ENCODE assay signal across 15 mouse cellular contexts in genomic region chr2:127511426-127511825, GRCm38 (mm10). TPM values are rescaled to one million over a fixed set of nuclear protein-coding genes. Genes with fewer than 3 reads are reported as not detected.
DNase-seq lines count a peak whose midpoint lies in the region; ATAC-seq and TF ChIP-seq lines count a peak whose summit lies in the region.
"Had no signal": no experiment of that assay in that cellular context is flagged by ENCODE, and none has a peak within 500 bp of the region (broad histone marks: within the 10 kb centered on the region; RNA-seq: fewer than 3 reads in every experiment).

No protein-coding gene starts in this region.

- no peak for TF ChIP-seq EP300 in liver, postnatal 0 days (IDR thresholded peaks at IDR 0.05; ENCODE audit: low read depth)

- 17% methylated on average over 4 of the region's 4 CpGs for WGBS in kidney, postnatal 0 days
- WGBS in forebrain, embryonic 14.5 days: 55% methylated on average over 4 of the region's 4 CpGs
- WGBS in midbrain, embryonic 15.5 days: 34% methylated on average over 4 of the region's 4 CpGs
- 59% methylated on average over 4 of the region's 4 CpGs for WGBS in liver, postnatal 0 days (ENCODE audit: insufficient replicate concordance)

- TF ChIP-seq CTCF in kidney, postnatal 0 days (IDR thresholded peaks at IDR 0.05; ENCODE audit: low read depth): no peak
- TF ChIP-seq CTCF in liver, postnatal 0 days (IDR thresholded peaks at IDR 0.05; ENCODE audit: low read depth): no peak

- DNase-seq in cerebellum, postnatal 14 days: peak; percentile 47 to 50
- no peak for DNase-seq in cerebellum, adult 9-11 months
- DNase-seq in kidney, postnatal 0 days (ENCODE audit: low spot score): peak; percentile 11
- no peak for DNase-seq in kidney, postnatal 4 days
- DNase-seq in forebrain, embryonic 14.5 days (ENCODE audit: low spot score): peak; percentile 36
- no peak for DNase-seq in left cerebral cortex, adult 8-10 months (ENCODE audit: low spot score in 2 of 2)
- no peak for DNase-seq in liver, postnatal 0 days
- DNase-seq: B cell, adult 2 months; kidney, adult 11 months; thymus, postnatal 14 days had no signal

- H3K4me2 ChIP-seq in kidney, postnatal 0 days (ENCODE audit: low read length): no peak overlapping the region
- no peak overlapping the region for H3K4me2 ChIP-seq in forebrain, embryonic 14.5 days (ENCODE audit: low read length)
- no peak overlapping the region for H3K4me2 ChIP-seq in midbrain, embryonic 15.5 days
- H3K4me2 ChIP-seq in liver, postnatal 0 days (ENCODE audit: low read depth, low read length): no peak overlapping the region
- H3K4me2 ChIP-seq: neural tube, embryonic 12.5 days; stomach, embryonic 15.5 days had no signal

- H3K27me3 ChIP-seq in kidney, postnatal 0 days (ENCODE audit: insufficient read depth, low read length): no peaks in the 10 kb centered on the region
- no peaks in the 10 kb centered on the region for H3K27me3 ChIP-seq in forebrain, embryonic 14.5 days (replicated peaks; ENCODE audit: control insufficient read depth, insufficient read depth, low read length)
- H3K27me3 ChIP-seq in midbrain, embryonic 15.5 days (replicated peaks): no peaks in the 10 kb centered on the region
- no peaks in the 10 kb centered on the region for H3K27me3 ChIP-seq in liver, postnatal 0 days (ENCODE audit: insufficient read depth, low read length)
- H3K27me3 ChIP-seq: neural tube, embryonic 12.5 days; stomach, embryonic 15.5 days had no signal

- H3K4me1 ChIP-seq in kidney, postnatal 0 days (replicated peaks; ENCODE audit: insufficient read depth, low read length): peaks cover 3% of the 10 kb centered on the region; the same call in 1 of the 2 replicates
- H3K4me1 ChIP-seq in forebrain, embryonic 14.5 days (ENCODE audit: control insufficient read depth, insufficient read depth, low read length): no peaks in the 10 kb centered on the region
- peaks cover 10% of the 10 kb centered on the region for H3K4me1 ChIP-seq in midbrain, embryonic 15.5 days
- 0 out of 2 replicates have a peak, but pooled peaks cover 4% of the 10 kb centered on the region for H3K4me1 ChIP-seq in liver, postnatal 0 days (ENCODE audit: insufficient read depth)

- no peaks in the 10 kb centered on the region for H3K9me3 ChIP-seq in kidney, postnatal 0 days (replicated peaks; ENCODE audit: low read length)
- no peaks in the 10 kb centered on the region for H3K9me3 ChIP-seq in forebrain, embryonic 14.5 days (replicated peaks; ENCODE audit: control insufficient read depth, low read length)
- H3K9me3 ChIP-seq in midbrain, embryonic 15.5 days: no peaks in the 10 kb centered on the region
- no peaks in the 10 kb centered on the region for H3K9me3 ChIP-seq in liver, postnatal 0 days (ENCODE audit: low read length)
- H3K9me3 ChIP-seq: neural tube, embryonic 12.5 days; stomach, embryonic 15.5 days had no signal

- H3K4me3 ChIP-seq in kidney, postnatal 0 days (replicated peaks; ENCODE audit: low read depth, low read length): no peak overlapping the region
- no peak overlapping the region for H3K4me3 ChIP-seq in forebrain, embryonic 14.5 days (ENCODE audit: low read depth, low read length)
- H3K4me3 ChIP-seq in midbrain, embryonic 15.5 days: no peak overlapping the region
- no peak overlapping the region for H3K4me3 ChIP-seq in liver, postnatal 0 days (ENCODE audit: low read depth, low read length)
- H3K4me3 ChIP-seq: layer of hippocampus, adult 2 months; neural tube, embryonic 12.5 days; stomach, embryonic 15.5 days had no signal

- no peak overlapping the region for H3K27ac ChIP-seq in kidney, postnatal 0 days
- peak overlapping the region; percentile 33; the same call in 1 of the 2 replicates for H3K27ac ChIP-seq in forebrain, embryonic 14.5 days (ENCODE audit: low read depth, low read length)
- H3K27ac ChIP-seq in midbrain, embryonic 15.5 days: peak overlapping the region; percentile 6; the same call in 1 of the 2 replicates
- no peak overlapping the region for H3K27ac ChIP-seq in liver, postnatal 0 days (ENCODE audit: low read depth)
- H3K27ac ChIP-seq: layer of hippocampus, adult 2 months; neural tube, embryonic 12.5 days; stomach, embryonic 15.5 days had no signal

- H3K36me3 ChIP-seq in kidney, postnatal 0 days (ENCODE audit: insufficient read depth, low read length): no peaks in the 10 kb centered on the region
- peaks cover 13% of the 10 kb centered on the region for H3K36me3 ChIP-seq in forebrain, embryonic 14.5 days (ENCODE audit: control insufficient read depth, insufficient read depth, low read length)
- H3K36me3 ChIP-seq in midbrain, embryonic 15.5 days (replicated peaks): no peaks in the 10 kb centered on the region
- H3K36me3 ChIP-seq in liver, postnatal 0 days (replicated peaks; ENCODE audit: insufficient read depth, low read length): no peaks in the 10 kb centered on the region
- H3K36me3 ChIP-seq: neural tube, embryonic 12.5 days; stomach, embryonic 15.5 days had no signal

- ATAC-seq in kidney, postnatal 0 days (replicated peaks; ENCODE audit: low FRiP score, low read depth): no peak; the same call in 1 of the 2 replicates
- peak; percentile 27; the same call in 1 of the 2 replicates for ATAC-seq in forebrain, embryonic 14.5 days
- peak; percentile 17; the same call in 1 of the 2 replicates for ATAC-seq in midbrain, embryonic 15.5 days (replicated peaks)
- no peak for ATAC-seq in liver, postnatal 0 days

- no peak overlapping the region for H3K9ac ChIP-seq in kidney, postnatal 0 days (ENCODE audit: low read depth, low read length)
- no peak overlapping the region for H3K9ac ChIP-seq in forebrain, embryonic 14.5 days (ENCODE audit: low read length)
- H3K9ac ChIP-seq in midbrain, embryonic 15.5 days: no peak overlapping the region
- H3K9ac ChIP-seq in liver, postnatal 0 days (replicated peaks): no peak overlapping the region
- H3K9ac ChIP-seq: neural tube, embryonic 12.5 days; stomach, embryonic 15.5 days had no signal

RNA-seq across cellular contexts. Expression of gene Kcnip3, which starts 10.5 kb away (rescaled TPM):
- 1.6 and 2.5 TPM in 2 replicates for polyA plus RNA-seq in kidney, postnatal 0 days (2015; fragmentation: Nextera tagmentation; extraction: Ambion mirVana)
- polyA plus RNA-seq in forebrain, embryonic 14.5 days (2014; fragmentation: Nextera tagmentation; extraction: Ambion mirVana): 13.8 and 15.1 TPM in 2 replicates
- polyA plus RNA-seq in midbrain, embryonic 15.5 days (2015; fragmentation: Nextera tagmentation; extraction: Ambion mirVana): 8.9 and 10.0 TPM in 2 replicates
- 100 to 1,000 TPM; 120 to 130 (median 126) TPM for total RNA-seq in left cerebral cortex, adult 8-10 months (2022)
- polyA plus RNA-seq in liver, postnatal 0 days (2015; fragmentation: Nextera tagmentation; extraction: Ambion mirVana): 0.23 and 0.43 TPM in 2 replicates

RNA-seq across cellular contexts. Expression of gene Prom2, which starts 29.8 kb away (rescaled TPM):
- polyA plus RNA-seq in kidney, postnatal 0 days (2015; fragmentation: Nextera tagmentation; extraction: Ambion mirVana): 2.2 and 2.4 TPM in 2 replicates
- polyA plus RNA-seq in forebrain, embryonic 14.5 days (2014; fragmentation: Nextera tagmentation; extraction: Ambion mirVana): 0.04 TPM in 1 of 2 replicates, not detected in the other
- polyA plus RNA-seq in midbrain, embryonic 15.5 days (2015; fragmentation: Nextera tagmentation; extraction: Ambion mirVana): 0.06 and 0.14 TPM in 2 replicates
- total RNA-seq in left cerebral cortex, adult 8-10 months (2022): under 1 TPM; 0.26 to 0.50 (median 0.38) TPM
- not detected in 2 replicates for polyA plus RNA-seq in liver, postnatal 0 days (2015; fragmentation: Nextera tagmentation; extraction: Ambion mirVana)
- polyA plus RNA-seq: heart, embryonic 14.5 days had no signal

Comparison
In these comparisons a context has a peak if more than half of its experiments do, and no peak if none do; other contexts are left out.
1. DNase-seq: peak in cerebellum, postnatal 14 days (2 of 2), kidney, postnatal 0 days (single experiment) and forebrain, embryonic 14.5 days (single experiment); none in cerebellum, adult 9-11 months (single experiment), kidney, postnatal 4 days (0 of 2), left cerebral cortex, adult 8-10 months (0 of 2) and liver, postnatal 0 days (single experiment).
2. ATAC-seq: peak in forebrain, embryonic 14.5 days (single experiment) and midbrain, embryonic 15.5 days (single experiment); none in kidney, postnatal 0 days (single experiment) and liver, postnatal 0 days (single experiment).
3. H3K27ac ChIP-seq: peak in forebrain, embryonic 14.5 days (single experiment) and midbrain, embryonic 15.5 days (single experiment); none in kidney, postnatal 0 days (single experiment) and liver, postnatal 0 days (single experiment).